Mouse (Mus musculus): ENCODE results near the gene Miga1.
A peak's percentile ranks its signal among the peaks of the same experiment; 100 is the strongest.

The Miga1 gene

GRCm38 (mm10) chr3:152287810-152288209 lies 52.4 kb downstream of the Miga1 start:
- DNase-seq (ENCODE audit: low spot score in 2 of 2): no peak

- no peak for DNase-seq (ENCODE audit: low spot score in 2 of 2)
Observed at GRCm38 (mm10) chr3:152284759-152285158, 55.4 kb downstream of the Miga1 start.

- no peak for DNase-seq (ENCODE audit: low spot score in 2 of 2)
Observed at GRCm38 (mm10) chr3:152284306-152284705, 55.9 kb downstream of the Miga1 start.

- DNase-seq (ENCODE audit: low spot score in 2 of 2): no peak
Observed at GRCm38 (mm10) chr3:152282126-152282525, 58.1 kb downstream of the Miga1 start.

- no peak for DNase-seq (ENCODE audit: low spot score in 2 of 2)
Observed at GRCm38 (mm10) chr3:152278431-152278830, 61.8 kb downstream of the Miga1 start.

- no peak for DNase-seq (ENCODE audit: low spot score in 2 of 2)
Observed at GRCm38 (mm10) chr3:152277912-152278311, 62.3 kb downstream of the Miga1 start.

- no peak for DNase-seq (ENCODE audit: low spot score in 2 of 2)
Observed at GRCm38 (mm10) chr3:152276935-152277334, 63.3 kb downstream of the Miga1 start.

- DNase-seq (ENCODE audit: low spot score in 2 of 2): no peak
Observed at GRCm38 (mm10) chr3:152275008-152275407, 65.2 kb downstream of the Miga1 start.

GRCm38 (mm10) chr3:152272974-152273685 lies 67.1 kb downstream of the Miga1 start:
- DNase-seq (ENCODE audit: low spot score in 2 of 2): no peak

GRCm38 (mm10) chr3:152271876-152272275 lies 68.3 kb downstream of the Miga1 start:
- no peak for DNase-seq (ENCODE audit: low spot score in 2 of 2)

GRCm38 (mm10) chr3:152271071-152271710 lies 69.0 kb downstream of the Miga1 start:
- DNase-seq (ENCODE audit: low spot score in 2 of 2): no peak

GRCm38 (mm10) chr3:152268099-152268498 lies 72.1 kb downstream of the Miga1 start:
- no peak for DNase-seq (ENCODE audit: low spot score in 2 of 2)

- DNase-seq (ENCODE audit: low spot score in 2 of 2): no peak
Observed at GRCm38 (mm10) chr3:152266036-152266421, 74.2 kb downstream of the Miga1 start, which contains the start of gene Nexn. Gene Nexn (minus strand): TSS chr3:152266350.

GRCm38 (mm10) chr3:152265351-152266035 lies 74.7 kb downstream of the Miga1 start:
- DNase-seq (ENCODE audit: low spot score in 2 of 2): peak; percentile 23 to 39

GRCm38 (mm10) chr3:152264830-152265229 lies 75.4 kb downstream of the Miga1 start:
- no peak for DNase-seq (ENCODE audit: low spot score in 2 of 2)

GRCm38 (mm10) chr3:152264374-152264773 lies 75.8 kb downstream of the Miga1 start:
- DNase-seq (ENCODE audit: low spot score in 2 of 2): no peak

- DNase-seq (ENCODE audit: low spot score in 2 of 2): no peak
Observed at GRCm38 (mm10) chr3:152261948-152262347, 78.3 kb downstream of the Miga1 start.

- no peak for DNase-seq (ENCODE audit: low spot score in 2 of 2)
Observed at GRCm38 (mm10) chr3:152261436-152261835, 78.8 kb downstream of the Miga1 start.

- no peak for DNase-seq (ENCODE audit: low spot score in 2 of 2)
Observed at GRCm38 (mm10) chr3:152260362-152260761, 79.8 kb downstream of the Miga1 start.

GRCm38 (mm10) chr3:152259409-152259808 lies 80.8 kb downstream of the Miga1 start:
- DNase-seq (ENCODE audit: low spot score in 2 of 2): peak; percentile 77 to 79

GRCm38 (mm10) chr3:152257528-152257927 lies 82.7 kb downstream of the Miga1 start:
- no peak for DNase-seq (ENCODE audit: low spot score in 2 of 2)

GRCm38 (mm10) chr3:152250487-152250886 lies 89.7 kb downstream of the Miga1 start:
- no peak for DNase-seq (ENCODE audit: low spot score in 2 of 2)

GRCm38 (mm10) chr3:152247708-152248107 lies 92.5 kb downstream of the Miga1 start:
- no peak for DNase-seq (ENCODE audit: low spot score in 2 of 2)
